Mouse (Mus musculus) telencephalon, adult 2 months (tissue): ENCODE measurements around the gene Rpp25l.

Experiments
- DNase-seq: peaks from one replicate; pipeline ENCODE4 v3.0.0-alpha.2; 2011; ENCODE audit warnings: low read depth, low spot score

Rpp25l gene

DNA sequence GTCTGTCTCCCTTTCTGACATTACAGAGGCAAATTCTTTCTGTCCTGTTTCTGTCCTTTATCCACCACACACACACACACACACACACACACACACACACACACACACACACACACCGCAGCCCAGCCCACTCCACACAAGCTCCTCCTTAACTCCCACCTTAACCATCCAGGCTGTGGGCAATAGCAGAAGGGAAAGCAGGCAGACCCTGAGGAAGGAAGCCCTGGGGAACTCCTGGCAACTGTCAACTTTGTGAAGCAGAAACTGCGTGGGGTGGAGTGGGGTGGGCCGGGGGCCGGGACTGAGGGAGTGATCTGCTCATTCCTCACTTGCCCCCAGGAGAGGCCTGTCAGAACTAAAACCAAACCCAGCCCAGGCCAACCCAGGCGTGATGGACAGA, 41.8 kb downstream of the Rpp25l start:
- DNase-seq, result no peak

DNA sequence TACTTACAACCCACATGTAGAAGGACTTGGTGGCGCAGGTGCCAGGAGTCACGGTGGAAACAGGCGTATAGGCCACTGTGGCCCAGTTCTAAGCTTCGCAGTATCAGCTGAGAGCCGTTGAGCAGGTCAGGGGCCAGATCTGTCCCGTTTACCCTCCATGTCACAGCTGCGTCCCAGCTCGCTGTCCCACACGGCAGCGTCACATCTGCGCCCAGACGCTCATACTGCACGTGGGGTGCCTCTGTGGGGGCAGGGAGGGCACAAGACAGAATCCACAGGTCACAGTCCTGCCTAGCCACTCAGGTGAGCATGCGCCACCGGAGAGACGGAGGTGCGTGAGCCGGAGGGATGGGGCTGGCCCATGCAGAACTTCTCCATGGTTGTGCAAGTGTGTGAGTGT, 42.5 kb downstream of the Rpp25l start:
- no peak for DNase-seq

DNA sequence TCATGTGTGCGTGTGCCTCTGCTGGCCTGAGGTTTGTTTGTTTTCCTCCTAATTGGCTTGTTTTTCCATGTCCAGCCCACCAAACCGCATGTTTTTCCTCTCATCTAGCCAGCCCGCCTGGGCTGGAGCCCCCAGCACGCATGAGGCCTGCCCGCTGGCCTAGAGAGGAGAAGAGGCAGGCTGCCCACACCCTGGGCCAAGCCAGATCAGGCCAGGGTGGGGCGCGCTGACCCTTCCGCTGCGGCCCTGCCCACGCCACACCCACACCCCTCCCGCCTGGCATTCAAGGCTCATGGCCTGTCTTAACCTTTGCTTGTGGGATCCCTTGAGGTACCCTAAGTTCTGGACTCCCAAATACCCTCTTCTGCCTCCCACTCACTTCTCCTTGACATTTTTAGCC, 46.7 kb downstream of the Rpp25l start:
- no peak for DNase-seq

DNA sequence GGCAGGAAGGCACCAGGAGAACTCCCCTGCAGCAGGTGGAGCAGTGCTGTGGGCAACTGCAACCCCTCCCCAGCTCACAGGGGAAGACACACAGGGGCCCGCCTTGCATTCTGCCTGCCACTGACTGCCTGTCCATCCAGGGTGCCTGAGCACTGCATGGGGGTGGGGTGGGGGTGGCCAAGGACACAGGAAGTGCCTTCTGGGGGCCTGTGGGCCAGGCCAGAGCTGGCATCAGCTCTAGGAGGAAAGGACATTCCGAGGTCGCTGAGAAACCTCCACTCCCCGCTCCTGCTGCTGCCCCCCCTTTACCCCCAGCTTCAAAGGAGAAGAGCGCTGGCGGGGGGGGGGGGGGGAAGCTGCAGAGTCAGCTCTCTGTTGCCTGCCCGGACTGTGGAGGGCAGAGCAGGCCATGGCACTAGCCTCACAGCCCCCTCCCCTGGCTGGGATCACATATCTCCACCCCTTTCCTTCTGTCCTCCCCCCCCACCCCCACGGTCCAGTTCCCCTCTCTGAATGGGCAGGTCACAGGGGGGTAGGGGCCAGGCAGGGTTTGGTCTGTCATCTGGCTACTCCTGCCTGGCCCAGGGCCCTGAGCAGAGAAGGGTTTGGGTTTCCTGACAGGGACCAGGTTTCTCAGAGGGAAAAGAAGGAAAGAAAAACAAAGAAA, 48.2 kb downstream of the Rpp25l start:
- no peak for DNase-seq

DNA sequence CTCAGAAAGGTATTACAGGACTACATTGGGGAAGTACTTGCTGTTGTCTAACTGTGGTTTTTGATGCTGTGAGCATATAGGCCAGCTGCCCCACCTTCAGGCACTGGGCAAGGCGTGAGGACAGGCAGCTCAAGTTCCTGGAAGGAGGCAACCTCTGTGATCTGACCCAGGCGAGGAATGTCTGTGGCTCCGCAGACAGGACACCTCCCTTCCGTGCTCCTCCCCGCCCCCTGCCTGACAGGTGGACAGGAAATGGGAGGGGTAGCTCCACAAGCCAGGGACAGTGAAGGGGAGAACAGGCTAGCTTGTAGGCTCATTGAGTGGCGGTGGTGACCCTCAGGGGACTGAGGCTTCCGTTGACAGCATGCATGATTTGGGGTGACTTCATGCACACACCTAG, 48.8 kb downstream of the Rpp25l start:
- no peak for DNase-seq

DNA sequence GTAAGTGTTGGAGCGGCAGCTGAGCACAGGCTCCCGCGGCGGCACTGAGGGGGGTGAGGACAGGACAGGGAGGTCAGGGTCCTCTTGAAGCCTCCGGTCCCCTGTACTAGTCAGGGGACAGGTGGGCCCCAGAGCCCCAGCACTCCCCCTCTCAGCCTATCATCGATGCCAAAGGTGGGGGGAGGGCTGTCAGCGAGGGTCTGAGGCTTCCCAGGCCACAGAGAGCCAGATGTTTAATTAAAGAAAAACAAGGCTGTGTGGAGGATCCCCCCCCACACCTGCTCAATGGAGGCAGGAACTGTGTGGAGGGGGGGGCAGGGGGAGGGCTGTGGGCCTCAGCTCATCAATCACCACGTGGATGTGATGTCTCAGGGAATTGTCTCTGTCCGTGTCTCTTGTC, 49.7 kb downstream of the Rpp25l start:
- DNase-seq, result no peak

DNA sequence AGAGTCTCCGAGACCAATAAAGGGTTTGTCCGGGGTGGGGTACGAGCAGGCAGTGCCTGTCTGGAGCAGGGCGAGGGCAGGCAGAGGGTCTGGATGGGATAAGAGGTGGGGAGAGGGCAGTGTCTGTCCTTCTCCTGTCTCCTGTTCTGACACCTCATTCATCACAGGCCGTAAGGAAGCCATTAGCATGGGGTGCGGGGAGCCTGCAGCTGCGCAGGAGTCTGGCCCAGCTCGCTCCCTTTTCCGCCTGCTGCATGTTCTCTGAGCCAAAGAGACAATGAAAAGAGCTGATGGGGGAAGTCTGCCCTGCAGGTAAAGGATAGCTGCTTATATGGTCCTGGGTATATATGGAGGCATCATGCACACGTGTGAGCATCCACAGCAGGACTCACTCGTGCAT, 50.6 kb downstream of the Rpp25l start:
- DNase-seq, result no peak
